Mouse (Mus musculus) MEL (cell line): ENCODE data around the gene Sh3rf1. TPM values are rescaled to one million over a fixed set of nuclear protein-coding genes. Genes with fewer than 3 reads are reported as not detected.

ENCODE experiments used
- DNase-seq: peaks from one replicate; pipeline ENCODE4 v3.0.0; 2011; ENCODE audit warnings: low read depth, low spot score
- H3K27ac ChIP-seq: 2 replicates; pipeline ENCODE4 v1.5.1; 2012; ENCODE audit warnings: low read depth, mild to moderate bottlenecking, control low read depth, low read length, moderate library complexity; ENCODE audit not compliant: control insufficient read depth
- H3K27me3 ChIP-seq, 2 experiments: fragments of 150-350 bp in 1 of 2; sonication (generic) in 1 of 2; 2 replicates each; pipeline ENCODE4 v1.6.1; 2012; ENCODE audit warnings: low read length in 2 of 2, mild to moderate bottlenecking in 2 of 2, improper control_type of control experiment in 1 of 2, moderate library complexity in 1 of 2; ENCODE audit not compliant: insufficient read depth in 2 of 2, control insufficient read depth in 1 of 2
- H3K36me3 ChIP-seq, 2 experiments: 2 replicates each; pipeline ENCODE4 v1.6.1; 2012 to 2014; ENCODE audit warnings: low read length in 2 of 2, improper control_type of control experiment in 1 of 2, inconsistent platforms in 1 of 2, mild to moderate bottlenecking in 1 of 2; ENCODE audit not compliant: insufficient read depth in 2 of 2, control insufficient read depth in 1 of 2
- H3K4me1 ChIP-seq, 2 experiments: fragments of 150-350 bp in 1 of 2; sonication (generic) in 1 of 2; 2 replicates each; pipeline ENCODE4 v1.6.1; 2012; ENCODE audit warnings: low read length in 2 of 2, improper control_type of control experiment in 1 of 2, mild to moderate bottlenecking in 1 of 2; ENCODE audit not compliant: insufficient read depth in 2 of 2, control insufficient read depth in 1 of 2
- H3K4me3 ChIP-seq, 2 experiments: fragments of 150-350 bp in 1 of 2; sonication (generic) in 1 of 2; 2 replicates each; pipeline ENCODE4 v1.5.1; 2012; ENCODE audit warnings: low read depth in 2 of 2, low read length in 2 of 2, mild to moderate bottlenecking in 2 of 2, moderate library complexity in 2 of 2, control low read depth in 1 of 2, improper control_type of control experiment in 1 of 2; ENCODE audit not compliant: control insufficient read depth in 1 of 2, insufficient read depth in 1 of 2
- H3K79me2 ChIP-seq: 2 replicates; pipeline ENCODE4 v1.6.1; 2012; ENCODE audit warnings: mild to moderate bottlenecking, low read length, moderate library complexity; ENCODE audit not compliant: control insufficient read depth, poor library complexity, insufficient read depth
- H3K9ac ChIP-seq: 2 replicates; pipeline ENCODE4 v1.6.1; 2012; ENCODE audit warnings: low read depth, mild to moderate bottlenecking, control low read depth, low read length, moderate library complexity; ENCODE audit not compliant: control insufficient read depth, poor library complexity, severe bottlenecking
- H3K9me3 ChIP-seq: fragments of 150-350 bp; sonication (generic); replicated peaks from 2 replicates; pipeline ENCODE4 v1.6.1; 2012; ENCODE audit warnings: mild to moderate bottlenecking, low read length, improper control_type of control experiment, moderate library complexity; ENCODE audit not compliant: insufficient read depth
- ELF1 ChIP-seq: IDR thresholded peaks from 2 replicates; pipeline ENCODE4 v1.6.1; 2014; ENCODE audit warnings: low read depth, mild to moderate bottlenecking, inconsistent platforms, low read length, improper control_type of control experiment, moderate library complexity
- EP300 ChIP-seq, 2 experiments: IDR thresholded peaks; 2 replicates each; pipeline ENCODE4 v1.6.1; 2011; ENCODE audit warnings: improper control_type of control experiment in 2 of 2, low read length in 2 of 2, low read depth in 1 of 2, mild to moderate bottlenecking in 1 of 2
- ETS1 ChIP-seq: IDR thresholded peaks from 2 replicates; pipeline ENCODE4 v1.6.1; 2012; ENCODE audit warnings: low read depth, mild to moderate bottlenecking, inconsistent platforms, low read length, improper control_type of control experiment, moderate library complexity
- GATA1 ChIP-seq: IDR thresholded peaks from 2 replicates; pipeline ENCODE4 v1.6.1; 2011; ENCODE audit warnings: low read depth, low read length, improper control_type of control experiment
- MAZ ChIP-seq: IDR thresholded peaks from 2 replicates; pipeline ENCODE4 v1.6.1; 2012; ENCODE audit warnings: low read depth, mild to moderate bottlenecking, inconsistent platforms, low read length, improper control_type of control experiment
- MEF2A ChIP-seq: IDR thresholded peaks from 2 replicates; pipeline ENCODE4 v1.6.1; 2014; ENCODE audit warnings: low read depth, mild to moderate bottlenecking, inconsistent platforms, low read length, improper control_type of control experiment; ENCODE audit not compliant: poor library complexity, insufficient replicate concordance, severe bottlenecking; ENCODE audit errors: extremely low read depth
- MYB ChIP-seq: IDR thresholded peaks from 2 replicates; pipeline ENCODE4 v1.6.1; 2011; ENCODE audit warnings: mild to moderate bottlenecking, low read depth, low read length, improper control_type of control experiment
- MYC ChIP-seq: IDR thresholded peaks from 2 replicates; pipeline ENCODE4 v1.6.1; 2011; ENCODE audit warnings: low read depth, mild to moderate bottlenecking, low read length, improper control_type of control experiment, moderate library complexity
- NRF1 ChIP-seq: IDR thresholded peaks from 2 replicates; pipeline ENCODE4 v1.6.1; 2014; ENCODE audit warnings: low read depth, mild to moderate bottlenecking, inconsistent platforms, low read length, improper control_type of control experiment, moderate library complexity; ENCODE audit not compliant: poor library complexity, insufficient read depth, severe bottlenecking
- POLR2A ChIP-seq, 2 experiments: IDR thresholded peaks; 2 replicates each; pipeline ENCODE4 v1.6.1; 2011 to 2012; ENCODE audit warnings: low read length in 2 of 2, mild to moderate bottlenecking in 2 of 2, control low read depth in 1 of 2, improper control_type of control experiment in 1 of 2, low read depth in 1 of 2, moderate library complexity in 1 of 2; ENCODE audit not compliant: control insufficient read depth in 1 of 2, insufficient read depth in 1 of 2, poor library complexity in 1 of 2
- POLR2AphosphoS2 ChIP-seq: IDR thresholded peaks from 2 replicates; pipeline ENCODE4 v1.6.1; 2011; ENCODE audit warnings: low read length, improper control_type of control experiment
- POLR2AphosphoS5 ChIP-seq: IDR thresholded peaks from 2 replicates; pipeline ENCODE4 v1.6.1; 2012; ENCODE audit warnings: low read depth, borderline replicate concordance, mild to moderate bottlenecking, inconsistent platforms, low read length, moderate library complexity, mixed read lengths
- RAD21 ChIP-seq: IDR thresholded peaks from 2 replicates; pipeline ENCODE4 v1.6.1; 2011; ENCODE audit warnings: mild to moderate bottlenecking, low read depth, low read length, improper control_type of control experiment
- RCOR1 ChIP-seq: IDR thresholded peaks from 2 replicates; pipeline ENCODE4 v1.6.1; 2012; ENCODE audit warnings: low read depth, mild to moderate bottlenecking, inconsistent platforms, low read length, improper control_type of control experiment
- SIN3A ChIP-seq: IDR thresholded peaks from 2 replicates; pipeline ENCODE4 v1.6.1; 2012; ENCODE audit warnings: low read length, improper control_type of control experiment, inconsistent platforms
- SMC3 ChIP-seq: IDR thresholded peaks from 2 replicates; pipeline ENCODE4 v1.6.1; 2011; ENCODE audit warnings: low read depth, low read length, improper control_type of control experiment
- TBP ChIP-seq: IDR thresholded peaks from 2 replicates; pipeline ENCODE4 v1.8.0; 2011; ENCODE audit warnings: low read depth, low read length, improper control_type of control experiment
- TCF12 ChIP-seq: IDR thresholded peaks from 2 replicates; pipeline ENCODE4 v1.6.1; 2014; ENCODE audit warnings: low read depth, mild to moderate bottlenecking, inconsistent platforms, low read length, improper control_type of control experiment, moderate library complexity
- UBTF ChIP-seq: IDR thresholded peaks from 2 replicates; pipeline ENCODE4 v1.6.1; 2012; ENCODE audit warnings: low read depth, mild to moderate bottlenecking, inconsistent platforms, low read length, improper control_type of control experiment, moderate library complexity, borderline replicate concordance; ENCODE audit not compliant: insufficient read depth
- USF1 ChIP-seq: IDR thresholded peaks from 2 replicates; pipeline ENCODE4 v1.6.1; 2014; ENCODE audit warnings: low read depth, mild to moderate bottlenecking, inconsistent platforms, low read length, improper control_type of control experiment, moderate library complexity
- ZKSCAN1 ChIP-seq: IDR thresholded peaks from 2 replicates; pipeline ENCODE4 v1.6.1; 2012; ENCODE audit warnings: low read depth, mild to moderate bottlenecking, inconsistent platforms, low read length, improper control_type of control experiment, moderate library complexity
- ZNF384 ChIP-seq: IDR thresholded peaks from 2 replicates; pipeline ENCODE4 v1.6.1; 2012; ENCODE audit warnings: low read depth, mild to moderate bottlenecking, inconsistent platforms, low read length, improper control_type of control experiment
- polyA plus RNA-seq, 2 experiments: library from polyadenylated mRNA; stranded (reverse) in 1 of 2; unstranded in 1 of 2; fragments of >175 nt in 1 of 2; fragments of >200 nt in 1 of 2; gene quantifications; 2 replicates each; pipeline versions ENCODE4 v1.2.1 to v1.2.4; 2012; ENCODE audit warnings: low replicate concordance in 2 of 2, low read depth in 1 of 2; ENCODE audit not compliant: insufficient read length in 2 of 2, insufficient read depth in 1 of 2, missing spikeins in 1 of 2
- total RNA-seq: library from RNA; depleted of rRNA; stranded (reverse); fragments of 300-350 nt; gene quantifications from 2 replicates; pipeline ENCODE4 v1.2.3, GENCODE M21; 2012

Gene Sh3rf1
- total and polyA plus RNA-seq, 3 experiments, result 1.5 to 5.9 TPM; not detected in 1

DNA sequence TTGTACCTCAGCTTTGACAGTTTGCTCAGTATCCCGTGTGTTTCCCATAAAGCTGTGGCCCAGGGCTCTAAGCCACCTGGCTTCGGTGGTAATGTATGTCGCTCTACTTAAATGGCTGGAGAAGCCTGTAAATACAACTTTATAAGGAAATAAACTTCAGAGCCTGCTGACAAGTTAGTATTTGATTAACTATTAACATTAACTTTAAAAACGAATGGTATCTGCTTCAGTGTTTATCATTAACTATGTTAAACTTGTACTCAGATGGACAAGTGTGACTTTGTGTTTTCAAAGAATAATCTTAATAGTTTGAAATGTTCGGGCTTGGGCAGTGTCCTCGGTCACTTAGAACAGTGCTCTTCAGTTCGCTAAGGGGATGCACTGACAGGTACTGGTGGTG is 151.5 kb downstream of the Sh3rf1 start:
- no peak for TF ChIP-seq RCOR1
- no peak for TF ChIP-seq TBP
- TF ChIP-seq NRF1, result no peak
- TF ChIP-seq MEF2A, result no peak
- no peak for TF ChIP-seq UBTF
- no peak for TF ChIP-seq POLR2AphosphoS5
- TF ChIP-seq POLR2AphosphoS2, result no peak
- no peak for TF ChIP-seq EP300 (IDR thresholded peaks at IDR 0.05; ENCODE audit: low read depth in 1 of 2, low read length in 2 of 2)
- TF ChIP-seq SMC3, result no peak
- TF ChIP-seq ETS1, result no peak
- no peak for TF ChIP-seq SIN3A
- no peak for TF ChIP-seq ELF1
- TF ChIP-seq ZNF384, result no peak
- no peak for TF ChIP-seq MAZ
- TF ChIP-seq RAD21, result no peak
- TF ChIP-seq TCF12, result no peak
- TF ChIP-seq MYC, result no peak
- TF ChIP-seq ZKSCAN1, result no peak
- TF ChIP-seq GATA1, result no peak
- TF ChIP-seq POLR2A (IDR thresholded peaks at IDR 0.05; ENCODE audit: control insufficient read depth in 1 of 2, insufficient read depth in 1 of 2, low read depth in 1 of 2, low read length in 2 of 2, poor library complexity in 1 of 2), result no peak
- Histone ChIP-seq H3K9ac (no peak overlapping the region), H3K27ac (no peak overlapping the region), H3K4me3 (no peak overlapping the region), H3K36me3 (no peaks in the 10 kb centered on the region), H3K27me3 (no peaks in the 10 kb centered on the region), H3K9me3 (no peaks in the 10 kb centered on the region), H3K4me1 (no peaks in the 10 kb centered on the region), H3K79me2 (no peaks in the 10 kb centered on the region)
- DNase-seq, result no peak

DNA sequence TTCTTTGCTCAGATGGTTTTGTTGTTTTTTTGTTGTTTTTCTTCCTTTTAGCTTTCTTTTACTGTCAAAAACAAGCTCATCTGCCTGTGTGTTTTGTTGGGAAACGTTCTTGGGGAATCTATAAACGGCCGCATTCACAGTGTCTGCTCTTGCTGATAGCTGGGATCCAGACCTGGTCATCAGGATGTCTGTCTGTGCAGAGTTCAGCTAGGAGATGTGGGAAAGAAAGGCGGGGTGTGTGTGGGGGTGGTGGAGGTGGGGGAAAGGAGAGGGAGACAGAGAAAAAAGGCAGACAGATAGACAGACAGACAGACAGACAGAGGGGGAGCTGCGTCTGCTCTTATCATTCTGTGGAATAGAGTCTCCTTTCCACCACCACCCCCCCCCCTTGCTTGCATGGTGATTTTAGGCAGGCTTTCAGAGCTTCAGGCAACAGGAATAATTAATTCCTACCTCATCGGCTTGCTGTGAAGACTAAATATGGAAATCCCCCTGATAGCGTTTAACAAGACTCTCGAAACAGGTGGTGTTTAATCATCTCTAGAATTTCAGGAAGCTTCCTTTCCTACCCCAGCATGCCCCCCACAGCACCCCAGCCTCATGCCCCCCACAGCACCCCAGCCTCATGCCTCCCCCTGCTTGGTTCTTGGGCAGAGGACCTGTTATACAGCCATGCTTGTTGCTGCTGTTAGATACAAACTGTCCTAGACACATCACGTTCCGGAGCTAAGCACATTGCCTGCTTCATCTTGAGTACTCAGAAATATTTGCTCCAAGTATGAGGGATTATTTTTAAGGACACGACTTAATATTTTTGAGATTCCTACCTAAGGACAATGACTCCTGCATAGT is 155.4 kb downstream of the Sh3rf1 start:
- DNase-seq, result no peak
- no peaks in the 10 kb centered on the region for H3K36me3 ChIP-seq
- no peak for TF ChIP-seq USF1
- no peak for TF ChIP-seq MYB
- H3K27me3 ChIP-seq, result no peaks in the 10 kb centered on the region
- H3K9me3 ChIP-seq, result no peaks in the 10 kb centered on the region
- no peaks in the 10 kb centered on the region for H3K79me2 ChIP-seq
- H3K27ac ChIP-seq, result no peak overlapping the region
- H3K4me1 ChIP-seq, result no peaks in the 10 kb centered on the region
- no peak overlapping the region for H3K9ac ChIP-seq
- no peak overlapping the region for H3K4me3 ChIP-seq
